Mouse (Mus musculus): ENCODE data around the gene Rasal2. TPM values are rescaled to one million over a fixed set of nuclear protein-coding genes. Genes with fewer than 3 reads are reported as not detected.

The Rasal2 gene
- polyA plus RNA-seq, 1 experiment from 2014 or later = 16.0 TPM

GRCm38 (mm10) chr1:157411711-157412380, 549 bp downstream of the Rasal2 start:
- peaks cover 31% of the 10 kb centered on the region for H3K4me1 ChIP-seq (replicated peaks)
- H3K27me3 ChIP-seq = no peaks in the 10 kb centered on the region
- peak overlapping the region; percentile 74 for H3K4me2 ChIP-seq
- H3K9ac ChIP-seq = peak overlapping the region; percentile 91
- no peaks in the 10 kb centered on the region for H3K9me3 ChIP-seq (replicated peaks)
- H3K4me3 ChIP-seq = peak overlapping the region; percentile 88
- under 1% methylated on average over 73 of the region's 85 CpGs for WGBS
- no peaks in the 10 kb centered on the region for H3K36me3 ChIP-seq
- peak overlapping the region; percentile 98 for H3K27ac ChIP-seq
- ATAC-seq (replicated peaks; ENCODE audit: insufficient number of reproducible peaks, insufficient read depth, low FRiP score, low read depth) = peak; percentile 89

GRCm38 (mm10) chr1:157411341-157411710, 1.1 kb downstream of the Rasal2 start:
- no peak for ATAC-seq (replicated peaks; ENCODE audit: insufficient number of reproducible peaks, insufficient read depth, low FRiP score, low read depth)
- H3K4me2 ChIP-seq = peak overlapping the region; percentile 74
- WGBS = under 1% methylated on average over 4 of the region's 4 CpGs
- peak overlapping the region; percentile 91 for H3K9ac ChIP-seq
- peaks cover 28% of the 10 kb centered on the region for H3K4me1 ChIP-seq (replicated peaks)
- H3K9me3 ChIP-seq (replicated peaks) = no peaks in the 10 kb centered on the region
- peak overlapping the region; percentile 88 for H3K4me3 ChIP-seq
- H3K27me3 ChIP-seq = no peaks in the 10 kb centered on the region
- H3K36me3 ChIP-seq = no peaks in the 10 kb centered on the region
- H3K27ac ChIP-seq = peak overlapping the region; percentile 98

DNA sequence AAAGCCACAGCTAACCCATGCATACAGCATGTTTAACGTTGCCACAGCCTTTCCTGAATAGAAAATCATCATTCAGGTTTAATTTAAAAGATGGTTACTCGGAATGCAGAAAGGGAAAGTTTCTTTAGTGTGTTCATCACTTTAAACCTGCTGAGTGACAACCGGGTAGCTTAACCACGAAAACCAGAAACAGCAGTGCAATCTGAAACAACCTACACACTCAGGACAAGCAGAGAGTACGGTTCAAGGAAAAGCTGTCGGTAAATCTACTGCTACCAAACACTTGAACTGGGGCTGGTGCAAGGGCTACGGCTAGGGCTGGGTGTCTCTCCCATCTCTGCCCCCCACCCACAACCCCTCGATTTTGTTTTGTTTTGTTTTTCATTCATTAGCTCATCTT, 1.5 kb downstream of the Rasal2 start:
- 5% methylated on average over 8 of the region's 8 CpGs for WGBS
- no peak for ATAC-seq (replicated peaks; ENCODE audit: insufficient number of reproducible peaks, insufficient read depth, low FRiP score, low read depth)
- H3K27ac ChIP-seq = peak overlapping the region; percentile 98
- peaks cover 26% of the 10 kb centered on the region for H3K4me1 ChIP-seq (replicated peaks)
- H3K4me3 ChIP-seq = peak overlapping the region; percentile 88
- no peaks in the 10 kb centered on the region for H3K36me3 ChIP-seq
- H3K9ac ChIP-seq = peak overlapping the region; percentile 91
- no peaks in the 10 kb centered on the region for H3K27me3 ChIP-seq
- H3K9me3 ChIP-seq (replicated peaks) = no peaks in the 10 kb centered on the region
- H3K4me2 ChIP-seq = peak overlapping the region; percentile 74

GRCm38 (mm10) chr1:157409648-157410047, 2.7 kb downstream of the Rasal2 start:
- Histone ChIP-seq H3K4me2 (peak overlapping the region; percentile 36; the same call in 1 of the 2 replicates), H3K9ac (no peak overlapping the region), H3K9me3 (replicated peaks) (no peaks in the 10 kb centered on the region), H3K4me1 (replicated peaks) (peaks cover 29% of the 10 kb centered on the region), H3K36me3 (no peaks in the 10 kb centered on the region), H3K27ac (no peak overlapping the region), H3K4me3 (no peak overlapping the region), H3K27me3 (no peaks in the 10 kb centered on the region)
- no peak for ATAC-seq (replicated peaks; ENCODE audit: insufficient number of reproducible peaks, insufficient read depth, low FRiP score, low read depth)
- 55% methylated on average over 2 of the region's 2 CpGs for WGBS

- Histone ChIP-seq H3K27me3 (no peaks in the 10 kb centered on the region), H3K4me1 (replicated peaks) (0 out of 2 replicates have a peak, but pooled peaks cover 2% of the 10 kb centered on the region), H3K9me3 (replicated peaks) (no peaks in the 10 kb centered on the region), H3K36me3 (no peaks in the 10 kb centered on the region), H3K27ac (no peak overlapping the region), H3K4me2 (no peak overlapping the region), H3K9ac (no peak overlapping the region), H3K4me3 (no peak overlapping the region)
- ATAC-seq (replicated peaks; ENCODE audit: insufficient number of reproducible peaks, insufficient read depth, low FRiP score, low read depth) = no peak
- 56% methylated on average over 4 of the region's 4 CpGs for WGBS
These were observed 24.4 kb downstream of the Rasal2 start for GRCm38 (mm10) chr1:157388027-157388426.

GRCm38 (mm10) chr1:157380694-157381093, 31.7 kb downstream of the Rasal2 start:
- WGBS = 47% methylated on average over 2 of the region's 2 CpGs
- Histone ChIP-seq H3K4me3 (no peak overlapping the region), H3K36me3 (no peaks in the 10 kb centered on the region), H3K4me1 (replicated peaks) (no peaks in the 10 kb centered on the region), H3K9ac (no peak overlapping the region), H3K9me3 (replicated peaks) (no peaks in the 10 kb centered on the region), H3K4me2 (no peak overlapping the region), H3K27me3 (no peaks in the 10 kb centered on the region), H3K27ac (no peak overlapping the region)
- no peak for ATAC-seq (replicated peaks; ENCODE audit: insufficient number of reproducible peaks, insufficient read depth, low FRiP score, low read depth)

GRCm38 (mm10) chr1:157370397-157370796, 42.0 kb downstream of the Rasal2 start:
- 92% methylated on average over 2 of the region's 2 CpGs for WGBS
- H3K4me1 ChIP-seq (replicated peaks) = no peaks in the 10 kb centered on the region
- H3K4me3 ChIP-seq = no peak overlapping the region
- H3K27ac ChIP-seq = no peak overlapping the region
- no peak overlapping the region for H3K9ac ChIP-seq
- no peak for ATAC-seq (replicated peaks; ENCODE audit: insufficient number of reproducible peaks, insufficient read depth, low FRiP score, low read depth)
- H3K4me2 ChIP-seq = no peak overlapping the region
- no peaks in the 10 kb centered on the region for H3K36me3 ChIP-seq
- H3K27me3 ChIP-seq = no peaks in the 10 kb centered on the region
- no peaks in the 10 kb centered on the region for H3K9me3 ChIP-seq (replicated peaks)

GRCm38 (mm10) chr1:157368316-157368715, 44.1 kb downstream of the Rasal2 start:
- Histone ChIP-seq H3K4me1 (replicated peaks) (no peaks in the 10 kb centered on the region), H3K9me3 (replicated peaks) (no peaks in the 10 kb centered on the region), H3K4me3 (no peak overlapping the region), H3K4me2 (no peak overlapping the region), H3K9ac (no peak overlapping the region), H3K27ac (no peak overlapping the region), H3K27me3 (no peaks in the 10 kb centered on the region), H3K36me3 (no peaks in the 10 kb centered on the region)
- WGBS = 81% methylated on average over 5 of the region's 5 CpGs
- ATAC-seq (replicated peaks; ENCODE audit: insufficient number of reproducible peaks, insufficient read depth, low FRiP score, low read depth) = no peak

DNA sequence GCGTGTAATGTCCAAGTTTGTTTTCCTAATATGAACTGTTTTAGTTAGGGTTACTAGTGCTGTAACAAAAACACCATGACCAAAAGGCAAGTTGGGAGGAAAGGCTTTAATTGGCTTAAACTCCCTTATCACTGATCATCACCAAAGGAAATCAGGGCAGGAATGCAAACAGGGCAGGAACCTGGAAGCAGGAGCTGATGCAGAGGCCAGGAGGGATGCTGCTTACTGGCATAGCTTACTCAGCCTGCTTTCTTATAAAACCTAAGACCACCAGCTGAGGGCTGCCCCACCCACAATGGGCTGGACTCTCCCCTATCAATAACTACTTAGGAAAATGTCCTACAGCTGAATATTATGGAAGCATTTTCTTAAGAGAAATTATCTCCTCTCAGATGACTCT, 65.7 kb downstream of the Rasal2 start:
- 95% methylated on average over 1 of the region's 1 CpGs for WGBS
- no peaks in the 10 kb centered on the region for H3K36me3 ChIP-seq
- no peaks in the 10 kb centered on the region for H3K27me3 ChIP-seq
- ATAC-seq (replicated peaks; ENCODE audit: insufficient number of reproducible peaks, insufficient read depth, low FRiP score, low read depth) = no peak
- H3K9ac ChIP-seq = no peak overlapping the region
- no peak overlapping the region for H3K4me3 ChIP-seq
- no peaks in the 10 kb centered on the region for H3K9me3 ChIP-seq (replicated peaks)
- peaks cover 3% of the 10 kb centered on the region; the same call in 1 of the 2 replicates for H3K4me1 ChIP-seq (replicated peaks)
- no peak overlapping the region for H3K27ac ChIP-seq
- H3K4me2 ChIP-seq = no peak overlapping the region

DNA sequence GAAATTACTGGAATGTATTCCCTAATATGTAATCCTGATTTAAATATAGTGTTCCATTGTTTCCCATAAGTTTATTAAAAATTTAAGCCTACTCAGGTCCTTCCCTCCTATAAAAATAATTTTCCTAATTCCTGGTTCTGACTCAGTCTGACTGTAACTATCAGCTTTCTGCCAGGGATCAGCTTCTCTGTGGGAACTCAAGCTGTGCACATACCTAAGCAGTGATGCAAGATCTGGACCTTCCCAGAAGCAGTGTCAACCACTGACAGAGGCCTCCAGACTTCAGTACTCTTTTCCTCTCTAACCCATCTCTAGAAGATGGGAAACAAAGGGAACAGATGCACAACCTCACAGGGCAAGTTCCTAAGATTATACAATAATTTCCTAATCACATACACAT, 68.9 kb downstream of the Rasal2 start:
- H3K36me3 ChIP-seq = no peaks in the 10 kb centered on the region
- no peak for ATAC-seq (replicated peaks; ENCODE audit: insufficient number of reproducible peaks, insufficient read depth, low FRiP score, low read depth)
- H3K4me2 ChIP-seq = no peak overlapping the region
- peaks cover 3% of the 10 kb centered on the region; the same call in 1 of the 2 replicates for H3K4me1 ChIP-seq (replicated peaks)
- no peak overlapping the region for H3K9ac ChIP-seq
- H3K27me3 ChIP-seq = no peaks in the 10 kb centered on the region
- no peaks in the 10 kb centered on the region for H3K9me3 ChIP-seq (replicated peaks)
- H3K4me3 ChIP-seq = no peak overlapping the region
- no peak overlapping the region for H3K27ac ChIP-seq

GRCm38 (mm10) chr1:157334834-157335233, 77.6 kb downstream of the Rasal2 start:
- no peak for ATAC-seq (replicated peaks; ENCODE audit: insufficient number of reproducible peaks, insufficient read depth, low FRiP score, low read depth)
- Histone ChIP-seq H3K27me3 (no peaks in the 10 kb centered on the region), H3K4me1 (replicated peaks) (no peaks in the 10 kb centered on the region), H3K4me3 (no peak overlapping the region), H3K9ac (no peak overlapping the region), H3K4me2 (no peak overlapping the region), H3K36me3 (no peaks in the 10 kb centered on the region), H3K27ac (no peak overlapping the region), H3K9me3 (replicated peaks) (no peaks in the 10 kb centered on the region)
- 80% methylated on average over 3 of the region's 3 CpGs for WGBS

- H3K4me1 ChIP-seq (replicated peaks) = no peaks in the 10 kb centered on the region
These were observed 84.3 kb downstream of the Rasal2 start for GRCm38 (mm10) chr1:157328068-157328467.

More at GRCm38 (mm10) chr1:157328068-157328467, 84.3 kb downstream of the Rasal2 start:
- no peak for ATAC-seq (replicated peaks; ENCODE audit: insufficient number of reproducible peaks, insufficient read depth, low FRiP score, low read depth)
- H3K27ac ChIP-seq = no peak overlapping the region
- H3K9ac ChIP-seq = no peak overlapping the region
- H3K27me3 ChIP-seq = no peaks in the 10 kb centered on the region
- no peak overlapping the region for H3K4me2 ChIP-seq
- no peaks in the 10 kb centered on the region for H3K9me3 ChIP-seq (replicated peaks)
- H3K4me3 ChIP-seq = no peak overlapping the region
- no peaks in the 10 kb centered on the region for H3K36me3 ChIP-seq

Data from heart, embryonic 15.5 days (tissue).